Mouse (Mus musculus) heart, postnatal 4 days (tissue): ENCODE measurements around the gene Zfp60. TPM values are rescaled to one million over a fixed set of nuclear protein-coding genes. Genes with fewer than 3 reads are reported as not detected.
"Not testable (repeated sequence)": the region's sequence is repeated elsewhere in the genome, so short reads cannot be mapped to it uniquely, and the experiment has no call there.

ENCODE experiments used
- DNase-seq: peaks from one replicate; pipeline ENCODE4 v3.0.0; 2021
- total RNA-seq, 2 experiments: library from RNA; stranded (reverse); gene quantifications; 2 replicates each; pipeline ENCODE4 v1.2.3; 2021

Zfp60 gene
- 10 to 100 TPM in 1 of 2 experiments, 1 to 10 TPM in 1; 9.1 to 11.5 TPM for total RNA-seq

DNA sequence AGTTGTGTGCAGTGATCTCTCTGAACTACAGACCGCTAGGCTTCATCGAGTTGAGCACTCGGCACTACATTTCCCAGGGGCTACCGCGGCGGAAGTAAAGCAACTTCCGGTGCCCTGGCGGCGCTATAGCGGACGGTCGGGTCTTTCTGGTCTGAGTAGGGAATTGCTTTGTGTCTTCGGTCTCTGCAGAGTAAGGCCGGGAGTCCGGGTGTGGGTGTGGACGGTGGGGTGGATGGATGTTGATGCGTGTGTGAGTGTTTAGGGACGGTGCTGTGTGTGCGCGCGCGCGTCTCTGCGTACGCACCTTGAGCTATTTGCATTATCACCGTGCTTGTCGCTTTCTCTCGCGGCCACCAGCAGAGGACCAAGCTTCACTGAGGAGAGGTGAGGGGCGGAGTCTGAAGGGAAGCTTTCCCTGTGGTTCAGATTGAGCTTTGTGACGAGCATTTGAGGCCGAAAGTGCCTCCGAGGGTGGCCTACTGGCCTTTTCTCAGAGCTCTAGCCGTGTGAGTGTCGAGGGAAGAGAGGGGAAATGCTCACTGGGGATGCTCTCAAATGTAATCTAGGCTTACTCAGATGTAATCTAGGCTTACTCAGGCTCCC, at the start of gene Zfp60:
Gene Zfp60, plus strand, starts transcription at position 109 of the 603 bp plus-strand sequence.
- DNase-seq = peak; percentile 87

DNA sequence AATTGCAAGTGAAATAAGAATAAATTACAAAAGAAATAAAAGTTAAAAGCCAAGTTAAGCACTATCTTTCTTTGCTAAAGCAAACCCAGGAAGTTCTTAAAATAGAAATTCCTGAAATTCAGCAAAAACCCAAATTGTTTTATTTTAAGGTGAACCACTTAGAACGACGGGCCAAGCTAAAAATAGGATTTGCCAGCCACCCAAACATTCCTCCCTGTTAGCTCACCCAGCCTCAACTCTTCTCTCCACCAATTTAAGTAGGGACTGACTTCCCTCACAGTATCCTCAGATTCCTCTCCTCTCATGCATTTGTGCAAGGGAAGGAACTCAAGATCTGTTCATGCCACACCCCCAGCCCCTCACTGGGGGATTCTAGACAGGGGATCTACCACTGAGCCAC, 48.0 kb upstream of the Zfp60 start:
- no peak for DNase-seq

DNA sequence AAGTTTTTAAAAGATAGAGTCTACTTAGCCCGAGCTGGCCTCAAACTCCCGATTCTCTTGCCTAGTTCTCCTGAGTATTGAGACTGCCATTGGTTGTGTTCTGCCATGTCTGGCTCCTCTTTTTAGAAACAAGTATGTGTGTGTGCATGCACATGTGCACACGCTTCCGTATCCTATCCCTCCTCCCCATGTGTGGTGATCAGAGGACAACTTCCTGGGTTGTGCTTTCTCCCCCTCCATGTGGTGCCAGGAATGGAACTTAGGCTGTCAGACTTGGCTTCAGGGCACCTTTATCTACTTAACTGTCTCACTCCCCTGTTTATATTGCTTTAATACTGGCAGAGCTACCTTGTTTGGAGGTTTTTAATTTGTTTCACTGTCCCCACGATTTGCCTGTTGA, 46.0 kb upstream of the Zfp60 start:
- DNase-seq = no peak

DNA sequence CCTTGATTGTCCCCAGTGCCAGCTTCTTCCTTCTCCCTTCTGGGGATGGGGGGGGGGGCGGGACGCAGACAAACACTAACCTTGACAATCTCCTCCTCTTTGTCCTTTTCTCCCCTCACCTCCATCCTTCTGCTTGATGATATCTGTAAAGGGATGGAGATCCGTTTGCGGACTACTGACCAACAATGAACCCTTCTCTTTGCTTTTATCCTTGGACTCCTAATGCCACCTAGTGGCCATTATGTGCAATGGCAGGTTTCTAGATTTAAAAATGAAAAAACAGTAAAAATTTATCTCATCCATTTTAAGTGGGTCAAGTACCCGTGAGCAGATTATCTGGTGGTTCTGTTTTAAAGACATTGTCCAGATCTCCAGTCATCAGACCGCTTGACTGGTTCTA, 45.5 kb upstream of the Zfp60 start:
- no peak for DNase-seq

DNA sequence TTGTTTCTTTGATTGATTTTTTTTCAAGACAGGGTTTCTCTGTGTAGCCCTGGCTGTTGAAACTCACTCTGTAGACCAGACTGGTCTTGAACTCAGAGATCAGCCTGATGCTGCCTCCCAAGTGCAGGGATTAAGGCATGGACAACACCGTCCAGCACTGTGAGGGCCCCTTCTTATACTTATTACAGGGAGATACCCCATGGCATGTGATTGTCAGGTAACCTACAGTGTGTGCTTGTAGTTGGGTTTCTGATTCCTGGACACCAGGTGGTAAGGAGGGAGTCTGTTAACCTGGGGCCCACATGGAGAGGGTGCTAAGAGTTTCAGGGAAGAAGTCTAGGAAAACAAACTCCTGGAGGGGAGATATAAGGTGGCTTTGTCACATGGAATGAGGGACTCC, 44.1 kb upstream of the Zfp60 start:
- DNase-seq = no peak

DNA sequence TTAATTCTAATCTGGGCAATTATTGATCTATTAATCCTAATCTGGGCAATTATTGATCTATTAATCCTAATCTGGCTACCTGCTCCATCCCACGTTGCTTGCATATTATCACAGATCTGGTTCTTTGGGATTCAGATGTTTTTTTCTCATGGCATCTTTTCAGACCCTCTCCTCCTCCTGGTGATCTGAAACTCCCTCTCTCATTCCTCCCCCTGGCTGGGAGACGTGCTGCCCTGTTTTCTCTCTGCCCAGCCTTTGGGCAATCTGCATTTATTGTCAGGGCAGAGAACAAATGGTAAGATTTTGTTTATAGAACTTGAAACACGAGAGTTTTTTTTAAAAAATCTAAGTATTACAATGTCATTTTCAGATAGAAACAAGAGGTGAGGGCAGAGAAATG, 43.4 kb upstream of the Zfp60 start:
- DNase-seq = no peak

DNA sequence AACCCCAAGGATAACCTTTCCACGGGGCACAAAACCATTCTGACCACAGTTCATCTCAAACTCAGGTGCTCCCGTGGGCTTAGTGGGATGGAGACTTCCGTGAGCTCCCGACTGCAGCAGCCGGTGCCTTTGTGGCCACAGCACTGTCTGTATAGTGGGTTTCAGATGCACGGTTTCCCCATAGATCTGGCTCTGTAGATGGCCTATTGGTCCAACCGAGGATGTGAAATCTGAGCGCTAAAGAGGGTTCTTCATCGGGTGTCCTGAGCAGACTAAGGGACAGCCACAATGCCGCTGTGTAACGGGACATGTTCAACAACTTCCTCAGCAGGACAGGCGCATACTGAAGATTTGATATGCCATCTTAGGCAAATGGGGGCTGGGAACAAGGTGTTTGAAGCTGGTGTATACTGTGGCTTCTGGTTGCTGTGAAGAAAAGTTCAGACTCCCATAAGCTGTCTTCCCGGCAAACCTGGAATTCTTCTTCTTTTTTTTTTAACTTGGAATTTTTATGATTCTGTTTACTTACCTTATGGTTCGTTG, 42.9 kb upstream of the Zfp60 start:
- no peak for DNase-seq

DNA sequence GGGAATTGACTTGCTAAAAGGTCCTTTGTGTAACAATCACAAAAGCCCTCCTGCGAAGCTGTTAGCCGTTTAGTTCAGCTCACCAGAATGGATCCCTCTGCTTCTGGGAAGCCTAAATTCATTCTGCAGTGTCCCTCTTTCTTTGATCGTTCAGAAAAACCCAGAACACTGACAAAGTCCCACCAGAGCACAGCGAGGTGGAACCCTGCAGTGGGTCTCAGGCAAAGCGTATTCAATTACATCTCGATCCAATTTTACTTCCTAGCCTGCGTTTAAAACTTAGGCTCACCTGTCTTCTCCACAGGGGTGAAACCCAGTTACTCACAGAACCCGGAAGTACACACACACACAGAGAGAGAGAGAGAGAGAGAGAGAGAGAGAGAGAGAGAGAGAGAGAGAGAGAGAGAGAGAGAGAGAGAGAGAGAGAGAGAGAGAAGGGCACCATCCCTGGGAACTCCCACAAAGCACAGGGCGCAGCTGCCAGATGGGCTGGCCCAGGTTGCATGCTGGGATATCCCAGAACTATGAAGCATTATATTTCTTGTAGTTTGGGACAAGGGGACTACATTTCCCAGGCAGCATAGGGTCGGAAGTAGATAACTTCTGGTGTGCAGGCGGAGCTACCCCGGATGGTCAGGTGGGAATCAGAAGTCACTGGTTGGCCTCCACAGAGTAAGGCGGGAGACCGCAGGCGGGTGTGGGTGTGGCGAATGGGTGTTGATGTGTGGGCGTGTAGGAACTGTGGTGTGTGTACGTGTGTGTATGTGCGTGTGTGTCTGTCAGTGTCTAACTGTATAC, 42.2 kb upstream of the Zfp60 start, which contains the start of gene Zfp607b:
Gene Zfp607b, plus strand, starts transcription at position 526 of the 798 bp plus-strand sequence.
- DNase-seq = peak; percentile 89

DNA sequence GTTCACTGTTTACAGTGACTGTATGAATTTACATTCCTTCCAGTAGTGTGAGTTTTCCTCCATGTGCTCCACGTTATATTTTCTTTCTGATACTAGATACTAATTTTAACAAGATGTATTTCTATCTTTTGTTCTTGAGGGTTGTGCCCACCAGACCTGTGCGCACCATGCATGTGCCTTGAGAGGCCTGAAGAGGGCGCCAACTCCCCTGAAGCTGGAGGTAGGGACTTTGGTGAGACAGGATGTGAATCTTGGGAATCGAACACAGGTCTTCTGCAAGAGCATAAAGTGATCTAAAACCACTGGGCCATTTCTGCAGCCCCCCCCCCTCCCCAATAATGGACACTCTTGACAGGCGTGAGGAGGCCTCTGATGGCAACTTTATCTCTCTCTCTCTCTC, 40.1 kb upstream of the Zfp60 start:
- DNase-seq = peak; percentile 44

DNA sequence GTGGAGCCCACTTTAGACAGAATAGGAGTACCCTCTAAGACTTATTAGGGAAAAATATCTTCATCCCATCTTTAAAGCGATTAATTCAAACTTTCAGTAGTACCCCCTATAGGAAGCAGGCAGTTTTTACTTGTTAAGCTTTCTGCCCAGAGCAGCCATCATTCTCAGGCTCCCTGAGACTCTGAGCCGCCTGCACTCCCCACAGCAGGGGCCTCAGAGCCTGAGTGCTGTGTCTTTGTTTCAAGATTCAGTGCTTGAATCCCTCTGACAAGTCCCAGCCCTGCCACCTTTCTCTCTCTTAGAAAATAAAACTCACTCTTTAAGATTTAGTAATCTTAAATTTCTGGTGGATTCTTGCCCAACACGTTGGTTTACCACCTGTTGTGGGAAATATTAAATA, 34.5 kb upstream of the Zfp60 start:
- DNase-seq = no peak

DNA sequence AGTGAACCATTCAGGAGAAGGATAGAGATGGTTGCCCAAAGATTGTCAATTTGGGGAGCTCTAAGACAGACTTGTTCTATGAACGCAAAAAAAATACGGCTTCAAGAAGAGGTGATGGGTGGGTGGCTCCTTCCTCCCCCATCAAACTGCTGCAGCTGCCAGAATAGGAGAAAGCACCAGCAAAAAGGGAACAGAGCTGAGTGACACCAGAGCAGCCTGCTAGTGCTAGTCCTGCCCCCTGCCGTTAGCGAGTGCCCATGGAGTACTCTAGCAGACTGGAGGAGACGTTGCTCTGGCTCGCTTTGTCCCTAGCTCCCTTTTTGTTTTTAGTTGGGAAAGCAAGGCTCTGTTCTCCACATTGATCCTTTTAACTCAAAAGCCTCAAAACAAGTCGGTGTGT, 20.8 kb upstream of the Zfp60 start:
- no peak for DNase-seq

DNA sequence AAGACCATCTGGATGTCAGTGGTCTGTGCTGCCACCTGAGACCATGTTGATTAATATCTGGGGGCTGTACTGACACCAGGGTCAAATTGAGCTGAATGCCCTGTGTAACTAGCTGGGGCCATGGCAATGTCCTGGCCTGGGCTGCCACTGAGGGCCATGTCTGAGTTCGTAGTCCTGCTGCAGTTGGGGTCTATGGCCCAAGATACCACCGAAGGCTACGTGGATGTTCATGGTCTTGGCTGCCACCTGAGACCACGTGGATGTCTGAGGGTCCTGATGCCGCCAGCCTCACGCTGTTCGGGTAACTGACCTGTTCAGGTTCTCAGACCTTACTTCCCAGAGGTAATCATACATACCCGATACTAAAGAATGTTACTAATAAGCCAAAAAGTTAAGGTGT, 9.2 kb upstream of the Zfp60 start:
- no peak for DNase-seq

DNA sequence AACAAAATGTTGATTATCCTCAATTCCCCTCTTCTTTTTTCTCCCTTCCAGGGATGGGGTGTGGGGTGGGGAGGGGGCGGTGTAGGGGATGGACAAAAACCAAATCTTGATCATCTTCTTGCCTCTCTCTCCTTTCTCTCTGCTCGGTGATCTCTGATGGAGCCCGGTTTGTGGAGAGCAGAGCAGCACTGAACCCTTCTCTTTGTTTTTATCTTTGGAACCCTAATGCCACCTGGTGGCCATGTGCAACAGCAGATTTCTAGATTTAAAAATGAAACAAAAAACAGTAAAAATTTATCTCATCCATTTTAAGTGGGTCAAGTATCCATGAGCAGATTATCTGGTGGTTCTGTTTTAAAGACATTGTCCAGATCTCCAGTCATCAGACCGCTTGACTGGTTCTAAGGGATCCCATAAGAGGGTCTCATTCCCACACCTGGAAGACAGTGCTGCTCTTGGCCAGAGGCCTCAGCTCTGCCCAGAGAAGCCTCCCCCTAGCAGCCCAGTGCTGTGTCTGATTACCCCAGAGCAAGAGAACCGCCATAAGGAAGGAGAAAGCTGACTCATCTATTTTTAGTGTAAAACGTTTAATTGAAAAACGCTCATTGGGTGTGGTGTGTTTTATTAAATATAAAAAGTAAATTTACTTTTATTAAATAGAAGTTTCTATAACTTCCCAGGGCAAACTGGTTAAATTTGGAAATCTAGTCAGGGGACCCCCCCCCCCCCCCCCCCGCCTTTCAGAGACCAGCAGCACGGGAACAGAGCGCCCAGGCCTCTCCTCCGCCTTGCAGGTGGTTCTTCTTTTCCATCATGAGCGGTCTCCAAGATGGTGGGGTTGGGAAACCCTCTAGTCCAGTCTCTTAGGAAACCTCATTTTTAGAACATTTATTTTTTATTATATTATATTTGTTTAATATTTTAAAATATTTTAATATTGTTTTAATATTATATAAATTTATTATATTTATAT, 5.3 kb upstream of the Zfp60 start:
- DNase-seq = peak; percentile 37

DNA sequence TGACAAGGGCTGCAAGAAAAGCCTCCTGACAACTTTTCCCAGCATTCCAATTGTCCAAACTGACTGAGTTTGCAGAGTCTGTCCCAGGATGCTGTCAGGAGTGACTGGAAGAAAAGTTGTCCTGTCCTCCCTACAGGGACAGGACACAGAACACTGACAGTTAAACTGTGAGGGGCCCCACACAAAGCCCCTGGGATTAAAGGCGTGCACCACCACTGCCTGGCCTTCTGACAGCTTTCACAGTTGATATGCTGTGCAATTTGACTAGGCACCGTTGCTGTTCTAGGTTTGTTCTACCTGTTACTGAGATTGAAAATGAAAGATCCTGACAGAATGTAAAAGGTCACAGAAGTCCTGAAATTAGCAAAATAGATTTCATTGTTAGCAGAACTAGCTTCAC, 3.7 kb upstream of the Zfp60 start:
- no peak for DNase-seq

DNA sequence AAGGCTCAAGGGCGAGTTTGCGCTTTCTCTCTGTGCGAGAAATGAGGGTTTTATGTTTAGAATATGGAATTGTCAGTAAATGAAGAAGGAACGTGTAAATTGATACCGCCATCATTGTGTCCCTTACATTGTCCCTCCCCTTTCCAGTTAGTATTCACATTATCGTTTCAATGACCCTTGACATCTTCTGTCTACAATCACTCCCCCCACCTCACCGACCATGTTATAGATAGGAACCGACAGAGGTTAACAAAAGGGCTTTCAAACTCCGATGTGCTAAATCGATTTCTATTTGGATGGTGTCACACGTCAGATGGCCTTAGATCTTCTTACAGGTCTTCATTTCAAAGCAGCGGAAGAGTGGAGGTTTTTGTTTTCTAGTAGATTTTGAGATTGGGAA, 757 bp downstream of the Zfp60 start:
- DNase-seq = no peak

DNA sequence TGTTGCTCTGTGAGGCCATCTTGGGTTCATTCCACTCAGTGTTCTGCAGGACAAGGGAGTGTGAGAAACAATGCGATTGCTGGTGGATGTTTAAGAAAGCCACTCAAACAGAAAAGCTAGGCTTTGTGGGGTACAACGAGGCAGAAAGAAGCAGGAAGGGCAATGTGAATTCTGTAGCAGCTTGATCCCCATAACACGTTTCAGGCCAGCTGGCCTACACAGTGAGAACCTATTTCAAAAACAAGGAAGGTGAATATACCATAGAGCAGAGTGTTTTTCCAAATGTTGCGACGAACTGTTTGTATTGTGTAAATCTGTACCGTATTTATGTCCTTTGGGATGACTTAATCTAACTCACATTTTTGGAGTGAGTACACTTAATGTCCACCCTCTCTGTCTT, 1.3 kb downstream of the Zfp60 start:
- DNase-seq = no peak

DNA sequence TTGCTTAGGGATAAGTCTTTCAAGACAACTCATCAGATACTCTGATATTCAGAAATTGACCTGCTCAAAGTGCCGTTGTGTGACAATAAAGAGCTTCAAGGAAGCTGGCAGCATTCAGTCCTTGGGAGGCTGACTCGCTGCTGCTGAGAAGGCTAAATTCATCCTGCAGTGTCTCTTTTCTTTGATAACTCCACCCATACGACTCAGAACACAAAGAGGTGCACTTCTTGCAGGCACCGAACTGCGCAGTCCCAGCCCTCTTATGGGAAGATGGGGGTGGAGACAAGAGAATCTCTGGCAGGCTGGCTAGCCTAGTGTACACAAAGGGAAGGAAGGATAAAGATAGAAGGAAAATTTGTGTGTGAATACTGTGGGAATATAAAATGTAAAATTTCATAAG, 4.3 kb downstream of the Zfp60 start:
- no peak for DNase-seq

DNA sequence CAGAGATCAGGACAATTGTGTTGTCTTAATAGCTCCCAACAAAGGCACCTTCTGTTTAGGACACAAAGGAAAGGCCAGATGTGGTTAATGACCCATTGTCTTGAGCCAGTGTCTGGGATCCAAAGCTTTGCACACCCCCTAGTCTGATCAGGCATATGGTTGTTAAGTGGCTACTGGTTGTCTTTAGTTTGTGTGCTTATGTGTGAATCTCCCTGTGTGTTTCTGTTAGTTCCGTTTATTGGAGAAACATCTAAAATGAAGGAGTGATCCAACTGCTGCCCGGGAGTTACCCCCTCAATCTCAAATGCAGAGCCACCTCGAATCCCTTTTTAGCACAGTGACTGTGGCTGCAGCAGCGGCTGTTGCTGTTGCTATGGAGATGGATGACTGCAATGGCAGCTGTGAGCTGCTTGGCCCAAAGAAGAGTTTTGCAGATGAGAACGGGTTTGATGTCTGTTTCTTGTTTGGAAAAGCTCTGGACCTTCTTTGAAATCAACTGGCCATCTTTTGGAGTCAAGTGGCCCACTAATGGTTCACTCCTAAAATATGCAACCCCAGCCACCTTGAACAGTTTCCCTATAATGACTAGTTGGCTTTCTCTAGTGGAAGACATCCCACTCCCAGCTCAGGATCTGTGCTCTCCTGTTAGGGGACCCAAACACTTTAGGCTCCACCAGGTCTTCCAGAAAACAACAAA, 25.3 kb downstream of the Zfp60 start:
- DNase-seq = no peak

DNA sequence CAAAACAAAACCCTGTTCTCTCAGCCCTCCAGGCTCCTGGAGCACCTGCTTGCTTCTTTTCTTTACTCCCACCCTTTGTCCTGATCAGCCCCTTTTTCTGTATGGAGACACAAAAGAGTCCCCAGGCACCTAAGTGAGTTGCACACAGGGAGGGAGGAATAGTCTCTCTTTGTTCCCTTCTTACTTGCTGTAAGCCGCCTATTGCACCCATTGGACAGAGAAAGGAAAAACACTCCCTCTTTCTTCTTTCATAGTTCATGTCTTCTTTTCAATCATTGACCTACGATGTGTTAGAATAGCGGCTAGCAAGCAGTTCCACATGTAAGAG, 25.8 kb downstream of the Zfp60 start:
- no peak for DNase-seq

DNA sequence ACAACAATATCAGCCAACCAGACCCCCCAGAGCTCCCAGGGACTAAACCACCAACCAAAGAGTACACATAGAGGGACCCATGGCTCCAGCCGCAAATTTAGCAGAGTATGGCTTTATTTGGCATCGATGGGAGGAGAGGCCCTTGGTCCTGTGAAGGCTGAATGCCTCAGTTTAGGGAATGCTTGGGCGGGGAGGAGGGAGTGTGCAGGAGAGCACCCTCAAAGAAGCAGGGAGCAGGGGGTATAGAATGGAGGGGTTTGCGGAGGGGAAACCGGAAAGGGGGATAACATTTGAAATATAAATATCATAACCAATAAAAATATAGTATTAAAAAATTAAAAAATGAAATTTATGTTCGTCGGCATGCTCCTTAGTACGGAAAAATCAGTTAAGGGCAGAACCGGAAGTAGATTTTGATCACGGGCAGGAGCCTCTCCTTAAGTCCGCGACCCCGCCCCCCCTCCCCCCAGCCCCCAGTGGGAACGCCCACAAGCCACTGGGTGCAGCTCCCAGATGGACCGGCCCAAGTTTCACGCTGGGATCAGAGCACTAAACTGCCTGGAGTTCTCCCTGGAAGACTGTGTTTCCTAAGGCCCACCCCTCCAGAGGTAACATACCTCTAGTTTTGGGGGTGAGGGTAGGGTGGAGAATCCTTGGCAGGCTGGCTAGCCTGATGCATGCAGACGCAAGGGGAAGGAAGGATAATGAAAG, 34.1 kb downstream of the Zfp60 start:
- DNase-seq = no peak

DNA sequence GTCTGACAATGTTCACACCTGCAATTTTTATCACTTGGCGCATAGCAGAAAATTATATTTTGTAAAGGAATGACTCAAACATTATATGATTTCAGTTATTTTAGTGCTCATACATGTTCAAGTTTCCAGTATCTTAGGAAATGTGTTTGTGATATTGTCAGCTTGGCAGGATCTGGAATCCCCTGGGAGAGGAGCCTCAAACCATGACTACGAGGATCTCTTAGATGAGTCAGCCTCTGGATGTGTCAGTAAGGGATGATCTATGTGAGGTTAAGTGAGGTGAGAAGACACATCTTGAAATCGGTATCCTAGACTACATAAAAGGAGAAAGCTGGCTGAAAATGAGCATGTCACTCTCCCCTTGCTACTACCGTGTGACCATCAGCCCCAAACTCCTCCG, 58.1 kb downstream of the Zfp60 start:
- no peak for DNase-seq

DNA sequence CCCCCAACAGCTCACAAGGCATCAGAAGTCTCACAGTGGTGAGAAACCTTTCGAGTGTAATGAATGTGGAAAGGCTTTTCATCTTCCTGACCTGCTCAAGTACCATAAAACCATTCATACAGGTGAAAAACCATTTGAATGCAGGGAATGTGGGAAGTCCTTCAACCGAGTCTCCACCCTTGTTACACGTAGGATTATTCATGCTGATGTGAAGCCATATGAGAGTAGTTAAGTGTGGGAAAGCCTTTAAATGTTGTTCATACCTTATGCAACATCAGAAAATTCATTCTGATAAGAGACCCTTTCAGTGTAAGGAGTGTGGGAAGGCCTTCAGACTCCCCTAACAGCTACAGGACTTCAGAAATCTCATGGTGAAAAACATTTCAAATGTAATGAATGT, 62.7 kb downstream of the Zfp60 start:
- DNase-seq = not testable (repeated sequence)
